Mouse (Mus musculus) CD8-positive naive resting alpha-beta T cell, adult 2 months (primary cell): Measurements from ENCODE around the gene Nsd2.
"Not testable (repeated sequence)": the region's sequence is repeated elsewhere in the genome, so short reads cannot be mapped to it uniquely, and the experiment has no call there.

Source experiments
- DNase-seq, 2 experiments: peaks; one replicate each; pipeline ENCODE4 v3.0.0; 2022; ENCODE audit warnings: low read depth in 2 of 2, low spot score in 2 of 2

Nsd2 gene

GRCm38 (mm10) chr5:33922566-33922965 lies 102.0 kb downstream of the Nsd2 start:
- no peak for DNase-seq

- no peak for DNase-seq
These were observed 105.6 kb downstream of the Nsd2 start for GRCm38 (mm10) chr5:33926170-33926569.

- DNase-seq = no peak
These were observed 111.9 kb downstream of the Nsd2 start for GRCm38 (mm10) chr5:33932413-33932812.

GRCm38 (mm10) chr5:33934081-33934480 lies 113.6 kb downstream of the Nsd2 start:
- no peak for DNase-seq

- DNase-seq = no peak
These were observed 114.4 kb downstream of the Nsd2 start for GRCm38 (mm10) chr5:33934877-33935276.

GRCm38 (mm10) chr5:33935700-33936111 lies 115.2 kb downstream of the Nsd2 start:
- no peak for DNase-seq

GRCm38 (mm10) chr5:33936120-33936707 lies 115.7 kb downstream of the Nsd2 start, which contains the start of gene Nelfa:
Gene Nelfa, minus strand, starts transcription at chr5:33936413.
- DNase-seq = peak; percentile 96 to 97

GRCm38 (mm10) chr5:33937230-33937629 lies 116.7 kb downstream of the Nsd2 start:
- no peak for DNase-seq

- no peak for DNase-seq
These were observed 117.9 kb downstream of the Nsd2 start for GRCm38 (mm10) chr5:33938448-33938847.

GRCm38 (mm10) chr5:33947035-33947434 lies 126.5 kb downstream of the Nsd2 start:
- not testable (repeated sequence) for DNase-seq
